Mouse (Mus musculus) erythroblast, adult 5-6 weeks (primary cell): Measurements from ENCODE around the gene Bola2. TPM values are rescaled to one million over a fixed set of nuclear protein-coding genes. Genes with fewer than 3 reads are reported as not detected.

ENCODE experiments used
- ATAC-seq: replicated peaks from 2 replicates; pipeline ENCODE4 v1.8.0; 2016; ENCODE audit warnings: moderate number of reproducible peaks, mild to moderate bottlenecking, moderate TSS enrichment, inconsistent platforms; ENCODE audit not compliant: poor library complexity, low FRiP score, severe bottlenecking
- total RNA-seq, 2 experiments: library from RNA; stranded (forward) in 1 of 2; stranded (reverse) in 1 of 2; fragments of 150-400 nt in 1 of 2; fragments of 200-764, 138-1000 nt in 1 of 2; gene quantifications; 2 replicates each; pipeline versions ENCODE4 v1.2.3 to v1.2.4; 2015 to 2017; ENCODE audit warnings: low replicate concordance in 2 of 2

The Bola2 gene
- total RNA-seq (2015; ENCODE audit: low replicate concordance) (4.8 and 13.4 TPM in 2 replicates), total RNA-seq (2017; ENCODE audit: low replicate concordance) (11.6 and 27.2 TPM in 2 replicates)

DNA sequence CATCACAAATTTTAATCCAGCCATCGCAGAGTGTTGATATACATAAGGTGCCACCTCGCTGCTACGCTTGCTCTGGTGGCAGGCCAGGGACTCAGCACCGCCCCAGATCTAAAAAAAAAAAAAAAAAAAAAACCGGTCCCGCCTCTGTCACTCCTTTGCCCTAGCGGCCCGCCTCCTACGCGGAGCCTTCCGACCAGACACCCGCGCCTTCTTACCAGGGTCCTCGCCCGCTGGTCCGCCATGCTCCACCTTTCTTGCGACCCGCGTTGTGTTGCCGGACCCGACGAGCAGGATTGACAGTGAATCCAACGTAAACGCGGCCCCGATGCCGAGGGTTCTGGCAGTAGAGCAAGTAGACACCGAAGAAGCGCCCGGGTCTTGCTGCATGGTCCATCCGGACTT, at the start of gene Bola2:
Bola2 (plus strand) TSS at position 192 of the 402 bp plus-strand sequence.
- ATAC-seq = peak; percentile 81

DNA sequence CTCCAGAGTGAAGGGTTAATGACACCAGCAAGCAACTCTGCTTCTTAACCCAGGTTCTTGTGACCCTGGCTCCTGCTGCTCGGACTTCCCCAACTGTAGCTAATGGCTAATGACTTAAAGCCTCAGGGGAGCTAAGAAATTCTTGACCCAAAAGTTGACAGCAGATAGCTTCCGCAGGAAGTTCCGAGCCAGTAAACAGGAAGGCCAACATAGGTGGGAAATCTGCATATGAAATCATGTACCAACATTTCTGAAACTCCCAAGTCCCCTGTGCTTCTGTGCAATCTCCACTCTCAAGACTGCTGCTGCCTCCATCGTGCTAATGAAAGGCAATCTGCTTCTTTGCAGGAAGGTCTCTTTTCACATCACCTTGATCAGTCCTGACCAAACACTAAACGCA, 49.5 kb upstream of the Bola2 start:
- no peak for ATAC-seq

- ATAC-seq = no peak
Observed at GRCm38 (mm10) chr7:126648486-126648885, 46.7 kb upstream of the Bola2 start.

GRCm38 (mm10) chr7:126649231-126650051, 45.8 kb upstream of the Bola2 start, which contains the start of gene Sgf29:
Sgf29 (plus strand) TSS chr7:126649309.
- peak; percentile 96 for ATAC-seq

GRCm38 (mm10) chr7:126650852-126651251, 44.3 kb upstream of the Bola2 start:
- ATAC-seq = no peak

DNA sequence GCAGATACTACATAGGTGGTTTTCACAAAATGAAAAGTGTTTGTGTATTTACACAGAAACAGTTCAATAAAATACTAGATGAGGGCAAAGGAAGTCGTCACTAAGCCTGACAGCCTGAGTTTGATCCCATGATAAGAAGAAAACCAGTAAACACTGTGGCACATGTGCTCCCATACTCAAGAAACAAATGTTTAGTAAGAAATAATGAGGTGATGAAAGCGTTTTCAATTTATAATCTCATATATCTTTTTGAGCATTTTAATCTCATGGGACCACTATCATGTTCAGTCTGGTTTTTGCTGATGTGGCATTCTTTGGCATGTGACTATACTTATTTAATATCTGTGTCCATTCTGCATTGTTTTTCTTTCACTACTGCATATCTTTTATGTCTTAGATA, 41.2 kb upstream of the Bola2 start:
- ATAC-seq = no peak

DNA sequence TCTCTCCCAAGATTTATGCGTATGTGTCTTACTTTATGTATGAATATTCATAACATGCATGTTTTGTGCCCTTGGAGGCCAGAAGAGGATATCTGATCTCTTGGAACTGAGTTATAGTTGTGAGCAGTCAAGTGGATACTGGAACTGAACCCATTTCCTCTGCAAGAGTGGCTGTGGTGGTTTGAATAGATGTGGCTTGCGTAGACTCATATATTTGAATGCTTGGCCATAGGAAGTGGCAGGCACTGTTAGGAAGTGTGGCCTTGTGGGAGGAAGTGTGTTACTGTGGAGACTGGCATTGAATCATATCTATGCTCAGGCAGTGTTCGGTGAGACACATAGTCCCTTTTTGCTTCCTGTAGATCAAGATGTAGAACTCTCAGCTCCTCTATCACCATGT, 39.5 kb upstream of the Bola2 start:
- ATAC-seq = no peak

- ATAC-seq = no peak
Observed at GRCm38 (mm10) chr7:126657522-126657921, 37.7 kb upstream of the Bola2 start.

DNA sequence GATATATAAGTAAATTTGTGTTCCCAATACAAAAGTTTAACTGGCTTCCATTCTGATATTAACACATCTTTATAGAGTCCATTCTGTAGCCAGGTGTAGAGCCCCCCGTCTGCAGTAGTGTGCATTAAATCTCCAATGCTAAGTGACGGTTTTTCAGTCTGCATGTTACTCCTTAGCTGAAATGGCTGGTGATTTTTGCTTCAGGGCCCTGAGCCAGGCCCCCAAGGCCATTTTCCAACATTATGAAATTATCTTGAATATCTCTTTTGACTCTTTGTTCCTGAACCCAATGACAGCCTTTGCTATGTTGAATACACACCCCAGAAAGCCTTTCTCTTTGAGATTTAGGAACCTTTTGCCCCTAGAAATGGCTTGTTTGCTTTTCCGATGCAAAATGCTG, 35.4 kb upstream of the Bola2 start:
- ATAC-seq = no peak

DNA sequence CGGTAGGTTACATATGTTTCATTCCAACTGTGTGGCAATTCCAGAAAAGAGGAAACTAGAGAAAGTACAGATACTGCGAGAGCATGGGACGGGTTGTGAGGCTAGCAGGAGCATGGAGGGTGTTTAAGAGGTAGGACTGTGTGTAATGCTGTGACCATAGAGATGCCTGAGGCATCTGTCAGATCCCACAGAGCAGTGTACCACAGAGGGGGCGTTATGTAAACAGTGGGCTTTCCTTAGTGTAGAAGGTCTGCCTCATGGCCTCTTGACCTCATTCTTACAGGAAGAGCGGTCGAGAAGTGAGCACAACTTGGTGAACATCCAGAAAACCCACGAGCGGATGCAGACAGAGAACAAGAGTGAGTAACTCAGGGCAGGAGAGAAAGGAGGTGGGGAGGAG, 31.6 kb upstream of the Bola2 start:
- ATAC-seq = no peak

- ATAC-seq = no peak
Observed at GRCm38 (mm10) chr7:126665269-126665668, 29.9 kb upstream of the Bola2 start.

DNA sequence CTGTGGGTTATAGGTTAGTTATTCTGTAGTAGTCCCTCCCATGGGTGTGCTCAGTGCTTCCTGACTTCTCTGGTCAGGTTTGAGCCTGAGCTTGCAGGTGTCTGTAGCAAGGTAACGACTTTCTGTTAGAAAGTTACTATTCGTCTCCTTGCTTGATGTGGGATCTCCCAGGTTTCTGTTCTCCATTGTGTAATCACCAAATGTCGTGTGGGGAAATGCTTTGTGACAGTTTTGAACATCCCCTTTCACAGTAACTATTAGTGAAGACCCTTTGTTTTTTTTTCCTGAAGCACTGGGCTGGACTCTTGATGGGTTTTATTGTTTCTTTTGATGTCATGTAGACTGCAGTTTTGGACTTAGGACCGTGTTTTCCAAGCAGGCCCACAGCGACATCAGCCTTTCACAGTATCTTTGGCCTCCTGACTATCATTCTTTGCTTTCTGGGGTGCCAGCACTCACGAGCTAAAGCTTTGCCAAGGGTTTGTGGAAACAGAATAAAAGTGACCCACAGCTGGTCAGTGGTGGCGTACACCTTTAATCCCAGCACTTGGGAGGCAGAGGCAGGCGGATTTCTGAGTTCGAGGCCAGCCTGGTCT, 27.6 kb upstream of the Bola2 start:
- ATAC-seq = no peak

GRCm38 (mm10) chr7:126668452-126668851, 26.7 kb upstream of the Bola2 start:
- ATAC-seq = no peak

DNA sequence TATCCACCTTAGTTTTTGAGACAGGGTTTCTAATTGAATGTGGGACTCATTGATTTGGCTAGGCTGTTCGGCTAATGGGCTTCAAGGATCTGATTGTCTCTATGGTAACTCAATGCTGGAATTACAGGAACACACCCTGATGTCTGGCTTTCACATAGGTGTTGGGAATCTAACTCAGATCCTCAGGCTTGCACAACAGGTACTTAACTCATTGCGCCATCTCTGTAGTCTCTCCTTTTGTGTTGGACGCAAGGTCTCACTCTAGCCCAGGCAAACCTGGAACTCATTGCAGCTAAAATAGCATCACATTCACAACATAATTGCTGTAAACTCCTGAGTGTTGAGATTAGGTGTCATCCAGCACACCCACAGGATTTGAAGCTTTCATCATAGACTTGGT, 25.0 kb upstream of the Bola2 start:
- no peak for ATAC-seq

DNA sequence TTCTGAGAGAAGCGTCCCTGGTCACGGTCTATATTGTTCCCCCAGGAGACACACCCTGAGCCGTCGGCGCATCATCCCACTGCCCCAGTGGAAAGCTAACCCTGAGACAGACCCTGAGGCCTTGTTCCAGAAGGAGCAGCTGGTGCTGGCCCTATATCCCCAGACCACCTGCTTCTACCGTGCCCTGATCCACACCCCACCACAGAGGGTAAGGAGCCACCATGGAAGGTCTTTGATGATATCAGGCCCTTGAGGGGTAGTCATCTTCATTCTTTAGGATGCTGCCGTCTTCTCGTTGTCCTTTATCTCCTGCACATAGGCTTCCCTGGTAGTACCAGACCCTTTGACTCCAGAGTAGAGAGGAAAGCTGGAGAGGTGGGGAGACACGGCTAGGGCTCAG, 23.1 kb upstream of the Bola2 start:
- no peak for ATAC-seq

DNA sequence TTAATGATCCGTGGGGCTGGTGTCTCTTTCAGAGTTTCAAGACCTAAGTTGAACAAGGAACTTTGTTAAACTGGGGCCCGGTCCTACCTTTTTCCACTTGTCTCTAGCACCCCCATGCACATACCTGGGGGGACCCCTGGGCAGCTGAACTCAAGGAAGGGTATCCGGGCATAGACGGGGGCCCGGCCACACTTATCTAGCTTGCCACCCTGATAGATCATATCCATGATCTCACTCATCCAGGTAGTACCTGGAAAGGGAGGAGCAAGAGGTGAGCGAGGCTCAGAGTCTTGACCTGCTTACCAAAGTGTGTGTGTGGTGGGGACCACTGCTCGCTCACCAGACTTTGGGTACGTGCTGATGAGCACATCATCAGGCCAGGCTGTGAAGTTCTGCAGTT, 20.1 kb upstream of the Bola2 start:
- ATAC-seq = no peak

DNA sequence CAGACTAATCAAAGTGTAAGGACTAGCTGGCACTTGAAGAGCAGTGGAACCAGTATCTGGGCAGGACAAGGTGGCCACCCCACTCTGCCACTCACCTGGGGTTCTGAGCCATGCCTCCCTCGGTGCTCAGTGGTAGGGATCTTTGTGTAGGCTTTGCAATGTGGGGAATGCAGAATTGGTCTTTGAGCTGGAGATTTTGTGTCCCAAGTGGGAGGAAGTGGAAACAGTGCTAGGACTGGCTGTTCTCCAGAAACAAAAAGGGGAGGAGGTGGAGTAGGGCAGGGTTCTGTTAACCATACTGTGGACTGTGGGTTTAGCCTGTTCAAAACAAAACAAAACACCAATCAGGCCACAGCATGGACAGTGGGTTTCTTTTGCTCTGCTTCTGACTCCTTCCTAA, 19.0 kb upstream of the Bola2 start, which contains the start of gene Sult1a1:
Sult1a1 (minus strand) TSS at position 226 of the 400 bp plus-strand sequence.
- ATAC-seq = no peak

GRCm38 (mm10) chr7:126676631-126677220, 18.5 kb upstream of the Bola2 start:
- ATAC-seq = no peak

DNA sequence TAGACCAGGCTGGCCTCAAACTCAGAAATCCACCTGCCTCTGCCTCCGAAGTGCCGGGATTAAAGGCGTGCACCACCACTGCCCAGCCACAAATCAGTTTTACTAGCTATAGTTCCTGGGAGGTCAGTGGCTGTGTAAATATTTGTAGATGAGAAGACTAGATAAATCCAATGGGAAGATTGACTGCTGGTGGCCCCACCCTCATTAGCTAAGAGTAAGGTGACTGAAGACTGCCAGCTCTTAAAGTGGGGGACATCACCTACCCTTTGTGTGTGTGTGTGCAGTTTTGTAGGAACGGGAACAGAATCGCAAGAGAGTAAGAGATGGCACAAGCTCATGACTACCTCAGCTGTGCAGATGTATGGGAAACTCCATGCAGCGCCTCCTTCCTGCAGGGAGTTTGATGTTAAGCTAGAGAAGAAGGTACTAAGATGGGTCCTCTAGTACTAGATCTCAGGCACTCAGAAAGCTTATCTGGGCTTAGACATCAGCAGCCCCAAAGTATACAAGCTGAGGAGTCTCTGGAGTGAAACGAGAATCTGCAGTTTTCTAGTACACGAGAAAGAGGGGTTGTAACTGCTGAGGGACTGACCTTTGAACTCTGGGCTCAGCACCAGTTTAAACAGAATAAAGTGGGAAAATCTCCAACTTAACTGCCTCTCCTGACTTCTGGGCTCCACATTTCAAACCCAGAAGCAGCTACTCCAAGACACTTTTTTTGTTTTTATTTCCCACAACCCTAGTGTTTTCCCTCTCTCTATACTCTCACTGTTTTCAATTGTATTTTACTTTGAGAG, 16.5 kb upstream of the Bola2 start:
- ATAC-seq = no peak

DNA sequence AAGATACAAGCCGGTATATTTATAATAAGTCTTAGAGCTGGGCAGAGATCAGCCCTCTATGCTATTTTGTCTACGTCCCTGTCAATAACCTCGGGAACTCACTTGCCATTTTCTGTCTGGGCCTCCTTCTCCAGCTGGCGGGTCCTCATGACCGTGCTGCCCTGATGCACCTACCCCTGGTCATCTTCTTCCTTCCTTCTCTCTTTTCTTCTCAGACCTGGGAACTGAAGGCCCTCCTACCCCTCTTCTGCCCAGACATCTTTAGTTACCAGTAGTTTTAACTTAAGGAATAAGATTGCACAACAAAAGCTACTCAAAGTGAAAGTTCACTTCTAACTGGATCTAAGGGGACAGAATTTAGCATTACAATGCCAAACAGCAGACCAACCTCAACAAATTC, 15.5 kb upstream of the Bola2 start:
- ATAC-seq = no peak
